Mouse (Mus musculus) heart, embryonic 11.5 days (tissue): Measurements from ENCODE around the gene Dhx30. TPM values are rescaled to one million over a fixed set of nuclear protein-coding genes. Genes with fewer than 3 reads are reported as not detected.
"Not testable (repeated sequence)": the region's sequence is repeated elsewhere in the genome, so short reads cannot be mapped to it uniquely, and the experiment has no call there.

Experiments
- ATAC-seq: fragments of 200-750 bp; cut with Nextera tagmentation; replicated peaks from 2 replicates; pipeline ENCODE4 v1.8.0; 2017; ENCODE audit warnings: moderate library complexity; ENCODE audit not compliant: insufficient number of reproducible peaks, low FRiP score, low TSS enrichment
- H3K27ac ChIP-seq: fragments of 300-500 bp; sonication (generic); 2 replicates; pipeline ENCODE4 v1.5.1; 2014; ENCODE audit warnings: mild to moderate bottlenecking, low read depth, low read length
- H3K27me3 ChIP-seq: fragments of 300-500 bp; sonication (generic); 2 replicates; pipeline ENCODE4 v1.6.1; 2014; ENCODE audit warnings: mild to moderate bottlenecking, low read length, mixed read lengths; ENCODE audit not compliant: control insufficient read depth, insufficient read depth
- H3K36me3 ChIP-seq: fragments of 300-500 bp; sonication (generic); 2 replicates; pipeline ENCODE4 v1.6.1; 2014; ENCODE audit warnings: mild to moderate bottlenecking, low read length, moderate library complexity, mixed read lengths; ENCODE audit not compliant: control insufficient read depth, insufficient read depth
- H3K4me1 ChIP-seq: fragments of 300-500 bp; sonication (generic); 2 replicates; pipeline ENCODE4 v1.6.1; 2014; ENCODE audit warnings: low read length; ENCODE audit not compliant: control insufficient read depth, insufficient read depth
- H3K4me2 ChIP-seq: fragments of 300-500 bp; sonication (generic); 2 replicates; pipeline ENCODE4 v1.6.1; 2014; ENCODE audit warnings: mild to moderate bottlenecking, moderate library complexity
- H3K4me3 ChIP-seq: fragments of 300-500 bp; sonication (generic); 2 replicates; pipeline ENCODE4 v1.5.1; 2014; ENCODE audit warnings: low read depth, low read length
- H3K9ac ChIP-seq: fragments of 300-500 bp; sonication (generic); 2 replicates; pipeline ENCODE4 v1.6.1; 2014; ENCODE audit warnings: mild to moderate bottlenecking, low read depth, low read length, moderate library complexity
- H3K9me3 ChIP-seq: fragments of 300-500 bp; sonication (generic); replicated peaks from 2 replicates; pipeline ENCODE4 v1.6.1; 2016; ENCODE audit warnings: low read length; ENCODE audit not compliant: control insufficient read depth
- WGBS: fragments of 180-500 bp; shearing (Covaris S2); extraction: QIAGEN DNeasy Blood & Tissue Kit; methylation state at CpG from one replicate; pipeline ENCODE4 v1.1.7; 2014; ENCODE audit not compliant: insufficient replicate concordance; 5-methylcytosine and 5-hydroxymethylcytosine counted together
- polyA plus RNA-seq: library from polyadenylated mRNA; unstranded; fragments of >200 nt; fragmentation: Nextera tagmentation; extraction: Ambion mirVana; gene quantifications from 2 replicates; pipeline ENCODE4 v1.2.1, GENCODE M21; 2014

Dhx30 gene
- polyA plus RNA-seq, 1 experiment from 2014 or later: 108 TPM

- no peak overlapping the region for H3K4me3 ChIP-seq
- ATAC-seq: no peak
- 0 out of 2 replicates have a peak, but pooled peaks cover 2% of the 10 kb centered on the region for H3K4me1 ChIP-seq
- H3K36me3 ChIP-seq: peaks cover 71% of the 10 kb centered on the region
- H3K27ac ChIP-seq: no peak overlapping the region; the same call in 1 of the 2 replicates
- no peaks in the 10 kb centered on the region for H3K27me3 ChIP-seq
- no peak overlapping the region for H3K9ac ChIP-seq
- H3K9me3 ChIP-seq: no peaks in the 10 kb centered on the region
- WGBS: 90% methylated on average over 25 of the region's 25 CpGs
- no peak overlapping the region for H3K4me2 ChIP-seq
These were observed 33.2 kb downstream of the Dhx30 start for GRCm38 (mm10) chr9:110084201-110084964.

DNA sequence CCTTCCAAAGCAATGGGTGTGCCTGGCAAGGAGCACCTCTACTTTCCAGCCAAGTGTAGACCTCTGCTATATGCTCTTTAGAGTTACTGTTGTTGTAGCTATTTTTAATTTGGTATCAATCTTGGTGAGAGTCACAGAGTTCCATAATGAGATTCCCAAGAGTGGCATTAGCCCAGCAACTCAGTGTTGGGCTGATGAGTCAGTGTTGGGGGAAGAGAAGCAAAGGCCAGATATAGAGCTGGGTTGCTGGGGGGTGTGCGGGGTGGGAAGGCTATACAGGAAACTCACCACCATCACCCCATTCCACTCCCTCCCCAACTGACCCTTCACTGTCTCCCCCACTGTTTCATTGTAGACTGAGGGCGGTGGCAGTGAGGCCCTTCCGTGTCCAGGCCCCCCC, 36.6 kb downstream of the Dhx30 start:
- Histone ChIP-seq H3K9ac (no peak overlapping the region), H3K27me3 (no peaks in the 10 kb centered on the region), H3K9me3 (no peaks in the 10 kb centered on the region), H3K27ac (no peak overlapping the region), H3K36me3 (peaks cover 49% of the 10 kb centered on the region), H3K4me2 (no peak overlapping the region), H3K4me3 (no peak overlapping the region), H3K4me1 (peaks cover 2% of the 10 kb centered on the region; the same call in 1 of the 2 replicates)
- ATAC-seq: no peak
- 95% methylated on average over 3 of the region's 3 CpGs for WGBS

DNA sequence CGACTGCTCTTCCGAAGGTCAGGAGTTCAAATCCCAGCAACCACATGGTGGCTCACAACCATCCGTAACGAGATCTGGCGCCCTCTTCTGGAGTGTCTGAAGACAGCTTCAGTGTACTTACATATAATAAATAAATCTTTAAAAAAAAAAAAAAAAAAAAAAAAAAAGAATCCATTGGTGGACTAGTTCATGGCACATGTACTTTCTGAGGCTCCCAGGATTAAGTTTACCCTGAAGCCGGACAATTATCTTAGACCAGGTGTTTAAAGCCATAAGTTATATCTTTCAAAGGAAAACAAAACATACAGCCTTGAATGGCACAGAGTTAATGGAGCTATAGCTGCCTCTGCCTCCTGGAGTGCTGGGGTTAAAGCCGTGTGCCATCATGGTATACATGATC, 41.2 kb downstream of the Dhx30 start:
- H3K4me3 ChIP-seq, H3K4me2 ChIP-seq, ATAC-seq, H3K4me1 ChIP-seq, H3K27ac ChIP-seq, H3K9me3 ChIP-seq, H3K27me3 ChIP-seq, H3K9ac ChIP-seq: not testable (repeated sequence)
- 77% methylated on average over 4 of the region's 7 CpGs for WGBS
- H3K36me3 ChIP-seq: peaks cover 22% of the 10 kb centered on the region

- no peak overlapping the region for H3K9ac ChIP-seq
- no peak for ATAC-seq
- H3K9me3 ChIP-seq: no peaks in the 10 kb centered on the region
- WGBS: 4% methylated on average over 1 of the region's 1 CpGs
- no peaks in the 10 kb centered on the region for H3K27me3 ChIP-seq
- no peak overlapping the region for H3K27ac ChIP-seq
- no peak overlapping the region for H3K4me2 ChIP-seq
- no peak overlapping the region for H3K4me3 ChIP-seq
- peaks cover 24% of the 10 kb centered on the region for H3K36me3 ChIP-seq
- no peaks in the 10 kb centered on the region for H3K4me1 ChIP-seq
These were observed 45.8 kb downstream of the Dhx30 start for GRCm38 (mm10) chr9:110071843-110072242.

- Histone ChIP-seq H3K27me3 (no peaks in the 10 kb centered on the region), H3K4me1 (no peaks in the 10 kb centered on the region), H3K36me3 (peaks cover 24% of the 10 kb centered on the region), H3K4me2 (no peak overlapping the region), H3K9me3 (no peaks in the 10 kb centered on the region), H3K4me3 (no peak overlapping the region), H3K9ac (no peak overlapping the region), H3K27ac (no peak overlapping the region)
- 73% methylated on average over 4 of the region's 4 CpGs for WGBS
- ATAC-seq: no peak
These were observed 46.6 kb downstream of the Dhx30 start for GRCm38 (mm10) chr9:110071011-110071410.

DNA sequence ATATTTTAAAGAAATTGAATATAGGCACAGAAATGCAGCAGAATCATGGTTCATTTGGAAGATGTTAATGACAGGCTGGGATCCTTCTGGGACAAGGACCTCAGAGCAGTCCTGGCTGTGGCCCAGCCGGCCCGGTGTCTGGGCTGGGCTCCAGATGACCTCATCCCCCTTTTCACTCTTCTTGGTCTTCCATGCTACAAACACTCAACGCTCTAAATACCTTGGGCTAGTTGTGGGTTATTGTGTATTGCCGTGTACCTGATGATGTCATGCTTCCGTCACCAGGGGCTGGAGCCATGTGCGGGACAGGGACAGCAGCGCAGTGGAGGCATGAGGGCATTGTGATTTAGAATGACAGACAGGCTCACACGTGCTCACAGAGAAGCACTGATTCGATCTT, 47.3 kb downstream of the Dhx30 start:
- H3K36me3 ChIP-seq: peaks cover 22% of the 10 kb centered on the region

GRCm38 (mm10) chr9:110068745-110069144, 48.9 kb downstream of the Dhx30 start:
- Histone ChIP-seq H3K27ac (no peak overlapping the region), H3K4me1 (no peaks in the 10 kb centered on the region), H3K9me3 (no peaks in the 10 kb centered on the region), H3K4me3 (no peak overlapping the region), H3K4me2 (no peak overlapping the region), H3K9ac (no peak overlapping the region), H3K27me3 (no peaks in the 10 kb centered on the region), H3K36me3 (peaks cover 22% of the 10 kb centered on the region)
- no peak for ATAC-seq
- WGBS: 87% methylated on average over 6 of the region's 6 CpGs

More for the DNA sequence above, 47.3 kb downstream of the Dhx30 start:
- ATAC-seq: no peak
- no peak overlapping the region for H3K9ac ChIP-seq
- no peak overlapping the region for H3K27ac ChIP-seq
- whole genome bisulfite sequencing: 75% methylated on average over 9 of the region's 9 CpGs
- H3K4me2 ChIP-seq: no peak overlapping the region
- H3K4me1 ChIP-seq: no peaks in the 10 kb centered on the region
- no peaks in the 10 kb centered on the region for H3K27me3 ChIP-seq
- no peak overlapping the region for H3K4me3 ChIP-seq
- H3K9me3 ChIP-seq: no peaks in the 10 kb centered on the region

GRCm38 (mm10) chr9:110064641-110065040, 53.0 kb downstream of the Dhx30 start:
- no peaks in the 10 kb centered on the region for H3K27me3 ChIP-seq
- H3K4me2 ChIP-seq: no peak overlapping the region
- no peaks in the 10 kb centered on the region for H3K4me1 ChIP-seq
- H3K27ac ChIP-seq: no peak overlapping the region
- H3K9ac ChIP-seq: no peak overlapping the region
- no peak for ATAC-seq
- H3K4me3 ChIP-seq: no peak overlapping the region
- peaks cover 20% of the 10 kb centered on the region for H3K36me3 ChIP-seq
- H3K9me3 ChIP-seq: no peaks in the 10 kb centered on the region

DNA sequence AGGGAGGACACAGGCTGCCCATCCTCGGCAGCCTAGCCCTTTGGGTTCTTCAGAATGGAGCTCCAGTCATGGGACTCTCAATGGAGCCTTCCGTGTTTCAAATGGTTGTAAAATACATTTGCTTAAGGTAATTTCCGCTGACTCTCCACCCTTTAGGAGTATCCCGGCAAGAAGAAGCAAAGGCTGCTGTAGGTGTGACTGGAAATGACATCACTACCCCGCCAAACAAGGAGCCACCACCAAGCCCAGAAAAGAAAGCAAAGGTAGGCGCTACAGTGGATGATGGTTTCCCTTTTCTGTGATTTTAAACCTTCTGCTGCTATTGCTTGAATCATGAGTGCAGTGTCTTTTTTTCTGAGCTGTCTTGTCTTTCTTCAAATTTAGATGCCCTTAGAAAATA, 54.8 kb downstream of the Dhx30 start:
- Histone ChIP-seq H3K9me3 (no peaks in the 10 kb centered on the region), H3K9ac (no peak overlapping the region), H3K4me2 (no peak overlapping the region), H3K27ac (no peak overlapping the region), H3K27me3 (no peaks in the 10 kb centered on the region), H3K4me1 (no peaks in the 10 kb centered on the region), H3K4me3 (no peak overlapping the region), H3K36me3 (peaks cover 12% of the 10 kb centered on the region)
- no peak for ATAC-seq
- 79% methylated on average over 6 of the region's 6 CpGs for WGBS
